Mouse (Mus musculus): ENCODE measurements around the gene Tmem8. TPM values are rescaled to one million over a fixed set of nuclear protein-coding genes. Genes with fewer than 3 reads are reported as not detected.

Gene Tmem8
- total RNA-seq, 2 experiments from 2014 or later = 5.4 to 9.4 TPM

DNA sequence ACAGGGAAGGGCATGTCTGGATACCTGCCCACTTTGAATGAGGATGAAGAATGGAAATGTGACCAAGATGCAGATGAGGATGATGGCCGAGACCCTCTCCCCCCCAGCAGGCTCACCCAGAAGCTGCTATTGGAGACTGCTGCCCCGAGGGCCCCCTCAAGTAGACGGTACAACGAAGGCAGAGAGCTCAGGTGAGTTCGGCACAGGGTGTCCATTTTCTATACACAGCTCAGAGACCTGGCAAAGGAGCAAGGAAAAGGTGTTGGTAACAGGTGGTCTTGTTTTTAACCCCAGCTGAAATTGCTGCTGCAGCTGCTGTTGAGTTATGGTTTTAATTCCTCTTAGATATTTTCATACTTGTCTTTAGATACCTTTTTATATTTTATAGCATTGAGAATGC lies 30.3 kb downstream of the Tmem8 start:
- no peak for DNase-seq

DNA sequence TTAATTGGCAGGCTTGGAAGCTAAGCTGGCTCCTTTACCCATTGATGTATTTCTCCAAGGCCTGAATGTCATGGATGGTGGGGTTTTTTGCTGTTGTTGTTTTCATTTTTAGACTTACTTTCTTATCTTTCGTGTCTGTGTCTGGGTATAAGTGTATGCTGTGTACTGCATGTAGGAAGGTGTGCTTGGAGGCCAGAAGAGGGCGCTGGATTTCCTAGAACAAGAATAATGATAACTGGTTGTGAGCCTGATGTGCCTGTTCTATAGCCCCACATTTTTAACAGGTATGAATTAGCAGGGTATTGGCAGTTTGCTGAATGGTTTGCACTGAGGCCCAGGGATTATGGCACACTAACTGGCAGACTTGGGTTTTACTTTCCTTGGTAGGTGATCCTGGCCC lies 36.0 kb downstream of the Tmem8 start:
- no peak for DNase-seq

DNA sequence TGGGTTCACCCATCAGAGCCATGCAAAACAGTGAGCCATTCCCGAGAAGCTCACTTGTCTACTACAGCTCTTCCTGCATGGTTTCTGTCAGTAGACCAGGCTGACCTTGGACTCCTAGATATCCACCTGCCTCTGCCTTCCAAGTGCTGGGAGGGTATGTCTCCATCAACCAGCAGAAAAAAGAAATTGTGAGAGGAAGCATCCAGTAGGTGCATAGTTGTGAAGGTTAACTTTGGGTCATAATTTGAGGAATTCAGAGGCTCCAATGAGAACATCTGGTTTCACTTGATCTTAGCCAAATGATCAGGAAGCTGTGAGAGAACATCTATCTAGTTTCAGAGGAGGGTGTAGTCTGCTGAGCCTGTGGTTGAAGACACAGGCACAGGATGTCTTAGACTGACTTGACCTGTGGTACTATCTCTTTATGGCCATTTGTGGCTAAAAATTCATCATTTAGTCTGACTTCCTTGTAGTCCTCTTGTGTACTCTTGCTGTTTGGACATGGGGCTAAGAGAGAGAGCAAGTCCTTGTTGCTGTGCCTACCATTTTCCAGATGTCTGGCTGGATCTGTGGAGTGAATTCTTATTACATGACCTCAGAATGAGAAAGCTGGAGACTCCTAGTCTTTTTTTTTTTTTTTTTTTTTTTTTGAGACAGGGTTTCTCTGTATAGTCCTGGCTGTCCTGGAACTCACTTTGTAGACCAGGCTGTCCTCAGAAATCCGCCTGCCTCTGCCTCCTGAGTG lies 39.0 kb downstream of the Tmem8 start:
- DNase-seq = no peak

DNA sequence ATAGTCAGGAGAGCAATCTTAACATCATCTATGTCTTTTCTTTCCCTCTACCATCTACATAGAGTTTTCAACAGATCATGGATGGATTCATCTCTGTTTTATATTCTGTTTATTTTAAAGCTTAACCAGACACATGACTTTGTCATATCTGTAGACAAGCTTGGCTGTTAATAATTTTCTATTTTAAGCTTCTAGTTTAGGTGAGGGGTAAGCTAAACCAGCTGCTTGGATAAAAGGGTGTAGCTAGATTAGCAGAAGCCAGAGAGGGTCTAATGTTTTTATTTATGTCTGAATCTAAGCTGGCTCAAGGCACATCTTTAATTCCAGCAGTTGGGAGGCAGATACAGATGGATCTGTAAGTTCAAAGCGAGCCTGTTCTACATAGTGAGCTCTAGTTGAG lies 49.6 kb downstream of the Tmem8 start:
- no peak for DNase-seq

DNA sequence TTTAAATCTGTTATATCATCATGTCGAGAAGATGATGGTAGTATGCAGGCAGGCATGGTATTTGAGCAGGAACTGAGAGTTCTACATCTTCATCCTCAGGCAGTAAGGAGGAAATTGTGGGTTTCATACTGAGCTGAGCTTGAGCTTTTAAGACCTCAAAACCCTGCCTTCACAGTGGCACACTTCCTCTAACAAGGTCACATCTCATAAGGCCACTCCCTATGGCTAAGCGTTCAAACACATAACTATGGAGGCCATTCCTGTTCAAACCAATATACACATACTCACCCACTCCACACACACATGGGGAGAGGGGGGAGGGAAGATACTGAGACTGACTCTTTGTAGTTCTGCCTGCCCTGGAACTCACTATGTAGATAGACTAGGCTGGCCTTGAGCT lies 54.9 kb downstream of the Tmem8 start:
- DNase-seq = no peak

Other genes starting within 250 kb of the Tmem8 start
- 100 to 1,000 TPM; 340 to 398 TPM for gene Mcrip2, start 244.5 kb upstream of the Tmem8 start, total RNA-seq (2021)
- gene Mettl26, start 238.2 kb upstream of the Tmem8 start, total RNA-seq (2021) = 100 to 1,000 TPM; 106 to 124 TPM
- 1 to 10 TPM in 1 of 2 experiments, under 1 TPM in 1; 0.99 to 1.2 TPM for gene Wfikkn1, start 232.4 kb upstream of the Tmem8 start, total RNA-seq (2021)
- 10 to 100 TPM; 20.6 to 46.0 TPM for gene Rab40c, start 193.6 kb upstream of the Tmem8 start, total RNA-seq (2021)
- 100 to 1,000 TPM in 1 of 2 experiments, 10 to 100 TPM in 1; 96.8 to 117 TPM for gene Pigq, start 168.4 kb upstream of the Tmem8 start, total RNA-seq (2021)
- gene Nhlrc4, start 168.3 kb upstream of the Tmem8 start, total RNA-seq (2021) = not detected
- not detected for gene A930017K11Rik, start 160.7 kb upstream of the Tmem8 start, total RNA-seq (2021)
- 10 to 100 TPM; 16.7 to 23.8 TPM for gene Capn15, start 127.5 kb upstream of the Tmem8 start, total RNA-seq (2021)
- 10 to 100 TPM; 17.9 to 21.9 TPM for gene Rab11fip3, start 43.7 kb upstream of the Tmem8 start, total RNA-seq (2021)
- 10 to 100 TPM; 17.8 to 27.2 TPM for gene Decr2, start 23.0 kb upstream of the Tmem8 start, total RNA-seq (2021)
- 1 to 10 TPM; 2.2 to 3.5 TPM for gene Nme4, start 17.7 kb upstream of the Tmem8 start, total RNA-seq (2021)
- 10 to 100 TPM; 85.8 to 88.4 TPM for gene Mrpl28, start 10.2 kb downstream of the Tmem8 start, total RNA-seq (2021)
- 10 to 100 TPM; 35.1 to 42.1 TPM for gene Axin1, start 25.4 kb downstream of the Tmem8 start, total RNA-seq (2021)
- gene Pdia2, start 85.8 kb downstream of the Tmem8 start, total RNA-seq (2021) = 1 to 10 TPM in 1 of 2 experiments, under 1 TPM in 1; 0.72 to 1.3 TPM
- 10 to 100 TPM; 29.6 to 35.1 TPM for gene Rgs11, start 89.7 kb downstream of the Tmem8 start, total RNA-seq (2021)
- 10 to 100 TPM; 10.4 TPM for gene Arhgdig, start 94.5 kb downstream of the Tmem8 start, total RNA-seq (2021)
- gene Fam234a, start 130.9 kb downstream of the Tmem8 start, total RNA-seq (2021) = 100 to 1,000 TPM; 107 to 126 TPM
- 10 to 100 TPM; 50.0 to 74.6 TPM for gene Luc7l, start 139.6 kb downstream of the Tmem8 start, total RNA-seq (2021)

Data from adrenal gland, postnatal 36 days (tissue).